Mouse (Mus musculus) limb, embryonic 12.5 days (tissue): ENCODE measurements around the gene Rabl6. TPM values are rescaled to one million over a fixed set of nuclear protein-coding genes. Genes with fewer than 3 reads are reported as not detected.

ENCODE experiments used
- ATAC-seq: fragments of 200-750 bp; cut with Nextera tagmentation; 2 replicates; pipeline ENCODE4 v1.8.0; 2017; ENCODE audit warnings: low read depth, moderate TSS enrichment; ENCODE audit not compliant: insufficient number of reproducible peaks, insufficient read depth, low FRiP score, low TSS enrichment
- H3K27ac ChIP-seq: fragments of 300-500 bp; sonication (generic); 2 replicates; pipeline ENCODE4 v1.5.1; 2016; ENCODE audit warnings: mild to moderate bottlenecking, moderate library complexity
- H3K27me3 ChIP-seq: fragments of 300-500 bp; sonication (generic); 2 replicates; pipeline ENCODE4 v1.6.1; 2016; ENCODE audit warnings: mild to moderate bottlenecking, moderate library complexity
- H3K36me3 ChIP-seq: fragments of 300-500 bp; sonication (generic); 2 replicates; pipeline ENCODE4 v1.6.1; 2016; ENCODE audit warnings: mild to moderate bottlenecking, moderate library complexity
- H3K4me1 ChIP-seq: fragments of 300-500 bp; sonication (generic); replicated peaks from 2 replicates; pipeline ENCODE4 v1.6.1; 2016
- H3K4me2 ChIP-seq: fragments of 300-500 bp; sonication (generic); 2 replicates; pipeline ENCODE4 v1.6.1; 2016; ENCODE audit warnings: mild to moderate bottlenecking, moderate library complexity
- H3K4me3 ChIP-seq: fragments of 300-500 bp; sonication (generic); replicated peaks from 2 replicates; pipeline ENCODE4 v1.5.1; 2016; ENCODE audit warnings: mild to moderate bottlenecking
- H3K9ac ChIP-seq: fragments of 300-500 bp; sonication (generic); replicated peaks from 2 replicates; pipeline ENCODE4 v1.6.1; 2016; ENCODE audit warnings: mild to moderate bottlenecking, moderate library complexity
- H3K9me3 ChIP-seq: fragments of 300-500 bp; sonication (generic); 2 replicates; pipeline ENCODE4 v1.6.1; 2016; ENCODE audit warnings: mild to moderate bottlenecking, moderate library complexity
- WGBS: fragments of 180-500 bp; shearing (Covaris S2); methylation state at CpG from one replicate; pipeline ENCODE4 v1.1.7; 2016; 5-methylcytosine and 5-hydroxymethylcytosine counted together
- polyA plus RNA-seq: library from polyadenylated mRNA; unstranded; fragments of >200 nt; fragmentation: Nextera tagmentation; extraction: Ambion mirVana; gene quantifications from 2 replicates; pipeline ENCODE4 v1.2.1, GENCODE M21; 2016

Rabl6 gene
- polyA plus RNA-seq, 1 experiment from 2014 or later: 81.3 TPM

DNA sequence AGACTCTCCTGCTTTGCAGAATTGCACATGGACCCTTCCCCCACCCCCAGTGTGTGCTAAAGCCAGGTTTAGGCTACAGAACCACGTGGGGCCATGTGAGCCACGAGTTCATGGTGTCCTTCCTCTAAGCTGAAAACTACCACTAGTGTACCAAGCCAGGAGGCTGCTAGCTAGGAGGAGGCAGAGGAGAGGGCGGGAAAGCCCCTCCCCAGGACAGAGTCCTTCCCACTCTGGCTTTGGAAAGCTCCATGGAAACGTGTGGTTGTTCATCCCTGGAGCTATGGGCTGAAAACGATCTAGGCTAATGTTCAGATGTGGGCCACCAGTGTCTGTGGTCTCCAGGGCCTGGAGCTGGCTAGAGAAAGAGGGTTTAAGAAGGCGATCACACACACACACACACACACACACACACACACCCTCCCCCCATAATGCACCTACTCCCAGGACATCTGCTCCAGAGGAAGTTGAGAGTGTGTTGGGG lies 27.7 kb downstream of the Rabl6 start:
- H3K27ac ChIP-seq: no peak overlapping the region
- H3K36me3 ChIP-seq: peaks cover 31% of the 10 kb centered on the region
- no peak overlapping the region; the same call in 1 of the 2 replicates for H3K4me2 ChIP-seq
- H3K4me3 ChIP-seq: no peak overlapping the region
- no peak overlapping the region for H3K9ac ChIP-seq
- H3K27me3 ChIP-seq: peaks cover 57% of the 10 kb centered on the region
- no peaks in the 10 kb centered on the region for H3K9me3 ChIP-seq
- ATAC-seq: no peak
- WGBS: 49% methylated on average over 6 of the region's 6 CpGs
- peaks cover 67% of the 10 kb centered on the region for H3K4me1 ChIP-seq

DNA sequence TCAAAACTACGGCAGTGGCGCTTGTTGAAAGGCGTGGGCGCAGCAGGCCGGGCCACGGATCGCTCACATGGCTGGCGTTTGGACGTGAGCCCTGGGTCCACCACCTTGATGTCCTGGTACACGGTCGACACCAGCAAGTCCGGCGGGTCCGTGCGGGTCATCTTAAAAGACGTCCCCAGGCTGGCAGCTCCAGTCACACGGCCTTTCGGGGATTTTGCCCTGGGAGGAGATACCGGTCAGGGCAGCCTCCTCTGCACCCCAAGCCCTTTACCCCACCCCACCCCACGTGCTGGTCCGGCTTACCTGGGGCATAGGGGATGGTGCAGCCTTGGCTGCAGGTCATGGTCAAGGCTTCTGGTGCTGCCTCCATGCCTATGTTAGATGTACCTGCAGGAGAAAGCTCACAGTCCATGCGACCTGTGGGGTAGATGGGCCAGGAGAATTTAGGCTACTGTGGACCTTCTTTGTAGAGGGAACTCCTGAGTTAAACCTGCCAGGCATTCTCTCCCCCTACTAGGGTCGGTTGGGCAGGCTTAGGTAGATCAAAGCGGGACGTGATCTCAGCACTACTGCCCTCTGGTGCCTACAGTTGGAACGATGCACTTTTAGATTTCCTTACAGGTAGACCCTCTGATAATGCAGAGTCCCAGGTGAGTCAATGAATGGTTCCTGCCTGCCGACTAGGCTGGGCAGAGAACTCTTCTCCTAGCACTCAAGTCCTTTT lies 28.4 kb downstream of the Rabl6 start:
- peak overlapping the region; percentile 53 for H3K4me2 ChIP-seq
- peak overlapping the region; percentile 31; the same call in 1 of the 2 replicates for H3K9ac ChIP-seq
- H3K36me3 ChIP-seq: peaks cover 23% of the 10 kb centered on the region
- H3K27me3 ChIP-seq: peaks cover 57% of the 10 kb centered on the region
- ATAC-seq: no peak
- peaks cover 71% of the 10 kb centered on the region for H3K4me1 ChIP-seq
- WGBS: 4% methylated on average over 27 of the region's 27 CpGs
- no peaks in the 10 kb centered on the region for H3K9me3 ChIP-seq
- H3K27ac ChIP-seq: no peak overlapping the region
- H3K4me3 ChIP-seq: peak overlapping the region; percentile 33

- peak overlapping the region; percentile 31; the same call in 1 of the 2 replicates for H3K9ac ChIP-seq
These were observed 29.3 kb downstream of the Rabl6 start for GRCm38 (mm10) chr2:25578796-25579736.

DNA sequence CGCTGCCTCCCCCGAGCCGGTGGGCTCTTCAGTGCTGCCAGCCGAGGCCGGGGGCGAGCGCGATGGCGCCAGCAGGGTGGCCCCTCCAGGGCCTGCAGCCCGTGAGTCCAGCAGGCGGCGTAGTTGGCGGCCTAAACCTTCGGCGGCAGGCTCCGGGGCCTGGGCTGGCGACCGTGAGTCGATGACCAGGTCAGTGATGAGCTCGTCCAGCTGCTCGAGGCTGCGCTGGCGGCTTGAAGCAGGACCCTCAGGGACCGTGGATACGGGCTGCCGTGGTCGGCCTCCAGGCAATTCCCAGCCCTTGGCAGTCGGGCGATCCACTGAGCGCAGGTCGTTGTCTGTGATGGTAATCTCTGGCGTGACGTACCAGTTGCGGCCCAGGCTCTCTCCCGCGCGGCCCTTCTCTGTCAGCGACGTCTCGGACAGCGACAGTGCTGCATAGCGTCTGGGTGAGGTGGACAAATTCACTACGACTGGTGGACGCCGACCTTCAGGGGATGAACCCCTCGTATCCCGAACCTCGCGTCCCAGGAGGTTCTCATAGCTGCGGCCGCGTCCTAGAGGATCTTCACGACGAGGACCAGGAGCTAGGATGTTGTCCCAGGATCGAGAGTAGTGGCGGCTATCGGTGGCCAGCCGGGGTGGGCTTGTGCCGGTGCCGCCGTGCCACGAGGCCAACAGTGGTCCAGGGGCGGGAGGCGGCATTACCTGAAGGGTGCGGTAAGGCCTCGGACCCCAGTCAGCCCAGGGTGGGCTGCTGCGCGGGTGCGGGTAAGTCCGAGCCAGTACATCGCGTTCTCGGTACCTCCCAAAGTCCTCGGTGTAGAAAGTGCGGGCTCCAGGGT lies 30.1 kb downstream of the Rabl6 start:
- Histone ChIP-seq H3K4me3 (peak overlapping the region; percentile 33), H3K9me3 (no peaks in the 10 kb centered on the region), H3K27ac (no peak overlapping the region), H3K9ac (no peak overlapping the region; the same call in 1 of the 2 replicates), H3K4me2 (peak overlapping the region; percentile 53), H3K4me1 (peaks cover 77% of the 10 kb centered on the region), H3K36me3 (peaks cover 9% of the 10 kb centered on the region), H3K27me3 (peaks cover 57% of the 10 kb centered on the region)
- ATAC-seq: no peak
- WGBS: 5% methylated on average over 75 of the region's 75 CpGs

More at GRCm38 (mm10) chr2:25578796-25579736, 29.3 kb downstream of the Rabl6 start:
- H3K27me3 ChIP-seq: peaks cover 57% of the 10 kb centered on the region
- H3K9me3 ChIP-seq: no peaks in the 10 kb centered on the region
- H3K36me3 ChIP-seq: peaks cover 15% of the 10 kb centered on the region
- peak overlapping the region; percentile 33 for H3K4me3 ChIP-seq
- H3K4me2 ChIP-seq: peak overlapping the region; percentile 53
- ATAC-seq: no peak
- peaks cover 73% of the 10 kb centered on the region for H3K4me1 ChIP-seq
- WGBS: 6% methylated on average over 71 of the region's 77 CpGs
- H3K27ac ChIP-seq: no peak overlapping the region

DNA sequence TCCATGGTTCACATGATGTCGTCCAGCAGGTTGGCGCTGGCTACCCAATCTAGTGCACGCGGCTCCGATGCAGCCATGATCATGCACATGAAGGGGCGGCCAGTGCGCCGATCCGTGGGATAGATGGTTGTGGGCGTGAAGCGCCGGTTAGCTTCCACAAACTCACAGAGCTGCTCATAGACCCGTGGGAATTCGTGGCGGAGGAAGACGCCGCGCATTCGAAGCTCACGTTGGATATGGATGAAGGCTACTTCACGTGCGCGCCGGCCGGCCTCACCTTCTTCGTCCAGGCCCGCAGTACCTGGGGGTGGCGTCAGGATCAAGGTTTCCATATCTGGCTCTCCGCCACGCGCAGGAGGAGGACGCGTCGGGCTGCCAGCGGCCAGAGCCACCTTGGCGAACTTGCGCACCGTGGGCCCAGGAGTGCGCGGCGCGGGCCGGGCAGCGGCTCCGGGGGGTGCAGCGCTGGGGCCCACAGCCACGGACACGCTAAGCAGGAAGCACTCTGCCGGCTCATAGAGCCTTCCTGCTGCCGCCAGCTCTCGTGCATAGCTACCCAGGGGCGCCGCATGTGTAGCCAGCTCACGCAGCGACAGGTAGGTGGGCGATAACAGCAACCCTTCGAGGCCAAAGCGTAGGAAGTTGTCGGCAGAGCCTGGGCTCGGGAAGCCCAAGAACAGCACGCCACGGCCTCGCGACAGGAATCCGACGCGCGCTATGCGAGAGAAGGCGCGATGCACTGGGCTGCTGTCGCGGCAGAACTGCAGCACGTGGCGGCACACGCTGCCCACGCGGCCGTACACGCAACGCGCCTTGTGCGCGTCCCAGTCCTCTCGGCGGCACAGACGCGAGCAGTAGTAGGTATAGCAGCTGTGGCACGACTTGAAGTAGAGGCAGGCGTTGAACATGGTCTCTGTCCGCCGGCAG lies 31.1 kb downstream of the Rabl6 start:
- WGBS: 14% methylated on average over 92 of the region's 92 CpGs
- Histone ChIP-seq H3K9me3 (no peaks in the 10 kb centered on the region), H3K36me3 (peaks cover 12% of the 10 kb centered on the region; the same call in 1 of the 2 replicates), H3K27me3 (peaks cover 57% of the 10 kb centered on the region), H3K4me3 (peak overlapping the region; percentile 33), H3K4me1 (peaks cover 71% of the 10 kb centered on the region), H3K4me2 (peak overlapping the region; percentile 53), H3K9ac (no peak overlapping the region; the same call in 1 of the 2 replicates), H3K27ac (no peak overlapping the region)
- no peak for ATAC-seq

DNA sequence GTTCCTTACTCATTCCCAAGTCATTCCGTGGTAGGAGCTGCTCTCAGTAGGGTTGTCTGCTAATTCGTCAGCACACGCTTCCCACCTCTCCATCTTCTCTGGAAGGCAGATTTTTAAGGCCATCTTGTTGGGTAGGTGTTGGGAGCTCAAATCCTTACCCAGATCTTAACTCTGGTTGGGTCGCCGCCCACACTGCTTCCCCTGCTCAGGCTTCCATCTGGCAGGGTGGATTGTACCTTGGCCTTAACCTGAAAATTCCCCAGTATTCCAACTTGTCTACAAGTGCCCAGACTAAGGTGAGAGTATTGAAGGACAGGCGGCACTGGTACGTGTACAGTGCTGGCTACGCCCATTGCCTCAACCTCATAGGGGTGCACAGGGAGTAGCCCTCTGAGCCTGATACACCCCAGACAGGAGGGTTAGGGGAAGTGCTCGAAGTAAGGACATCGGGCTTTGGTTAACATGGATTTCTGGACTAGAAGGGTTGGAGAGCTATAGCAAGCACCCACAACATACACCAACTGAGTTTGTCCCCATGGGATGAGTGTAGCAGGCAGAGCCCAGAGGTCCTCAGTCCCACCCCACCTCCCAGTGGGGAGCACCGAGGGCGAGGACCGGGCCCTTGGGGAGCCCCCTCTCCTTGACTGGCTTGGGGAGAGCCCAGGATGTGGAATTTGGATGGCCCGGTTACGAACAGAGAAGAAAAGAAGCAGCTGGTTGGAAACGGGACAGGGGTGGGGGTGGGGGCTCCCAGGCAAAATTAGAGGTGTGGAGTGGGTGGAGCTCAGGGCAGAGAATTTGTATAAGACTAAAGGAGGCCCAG lies 32.1 kb downstream of the Rabl6 start:
- H3K4me1 ChIP-seq: peaks cover 63% of the 10 kb centered on the region

GRCm38 (mm10) chr2:25575432-25576027 lies 32.8 kb downstream of the Rabl6 start:
- 15% methylated on average over 21 of the region's 21 CpGs for WGBS
- Histone ChIP-seq H3K36me3 (peaks cover 28% of the 10 kb centered on the region), H3K4me2 (peak overlapping the region; percentile 95), H3K9ac (peak overlapping the region; percentile 61), H3K4me1 (peaks cover 57% of the 10 kb centered on the region), H3K9me3 (no peaks in the 10 kb centered on the region), H3K27me3 (peaks cover 49% of the 10 kb centered on the region), H3K4me3 (peak overlapping the region; percentile 58), H3K27ac (peak overlapping the region; percentile 89)
- ATAC-seq: no peak

More for the DNA sequence above, 32.1 kb downstream of the Rabl6 start:
- Histone ChIP-seq H3K4me3 (peak overlapping the region; percentile 58; the same call in 1 of the 2 replicates), H3K9me3 (no peaks in the 10 kb centered on the region), H3K4me2 (peak overlapping the region; percentile 95), H3K27ac (no peak overlapping the region), H3K9ac (no peak overlapping the region), H3K36me3 (peaks cover 21% of the 10 kb centered on the region), H3K27me3 (peaks cover 56% of the 10 kb centered on the region)
- no peak for ATAC-seq
- WGBS: 68% methylated on average over 16 of the region's 16 CpGs

GRCm38 (mm10) chr2:25574579-25575431 lies 33.5 kb downstream of the Rabl6 start, which contains the start of the genes Mamdc4 and Phpt1:
Mamdc4 (minus strand) TSS chr2:25574845.
Phpt1 (minus strand) TSS chr2:25575224.
- peak within 1 kb of the TSS; percentile 58 for H3K4me3 ChIP-seq
- ATAC-seq: peak; percentile 98
- H3K9ac ChIP-seq: peak within 1 kb of the TSS; percentile 61
- H3K4me1 ChIP-seq: peaks cover 52% of the 10 kb centered on the region
- no peaks in the 10 kb centered on the region for H3K9me3 ChIP-seq
- peak within 1 kb of the TSS; percentile 89 for H3K27ac ChIP-seq
- H3K27me3 ChIP-seq: peaks cover 42% of the 10 kb centered on the region
- H3K36me3 ChIP-seq: peaks cover 35% of the 10 kb centered on the region
- WGBS: under 1% methylated on average over 42 of the region's 45 CpGs
- H3K4me2 ChIP-seq: peak within 1 kb of the TSS; percentile 95
